In the genomic region with DNA sequence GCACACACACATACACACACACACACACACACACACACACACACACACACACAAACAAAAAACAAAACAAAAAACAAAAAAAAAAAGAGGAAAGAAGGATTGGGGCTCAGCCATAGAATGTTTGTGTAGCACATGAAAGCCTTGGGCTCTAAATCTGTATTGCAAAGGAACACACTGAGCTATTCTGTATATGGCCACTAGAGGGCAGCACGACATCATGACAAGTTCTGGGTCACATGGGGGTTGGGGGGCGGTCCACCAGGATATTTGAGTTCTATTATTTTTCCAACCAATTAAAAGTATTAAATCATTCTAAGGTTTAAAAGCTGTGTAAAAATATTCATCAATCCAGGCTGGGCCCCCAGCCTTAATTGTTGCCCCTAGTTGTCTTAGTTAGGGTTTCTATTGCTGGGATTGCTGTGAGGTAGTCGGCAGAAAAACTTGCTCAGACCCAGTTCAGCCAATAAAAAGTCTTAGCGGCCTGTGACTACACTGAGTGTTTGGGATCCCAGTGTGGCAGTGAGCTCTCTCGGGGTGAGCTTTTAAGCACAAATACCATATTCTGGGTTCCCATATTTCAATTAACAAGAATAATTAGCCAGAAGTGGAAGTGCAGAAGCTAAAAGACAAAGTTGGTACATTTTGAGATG, we compare ENCODE assay signal across 8 mouse cellular contexts. TPM values are rescaled to one million over a fixed set of nuclear protein-coding genes. Genes with fewer than 3 reads are reported as not detected.
A peak's percentile ranks its signal among the peaks of the same experiment; 100 is the strongest.
DNase-seq lines count a peak whose midpoint lies in the region; ATAC-seq and TF ChIP-seq lines count a peak whose summit lies in the region.

No protein-coding gene starts in this region.

- intact Hi-C loops in left cerebral cortex, adult 2 months (cut with DNase I) = loop anchor here (1.0 to 5.0 kb wide), 3 partner anchors 134 to 394 kb away; no protein-coding TSS in a partner anchor

- H3K4me1 ChIP-seq in small intestine, adult 2 months (ENCODE audit: control insufficient read depth, insufficient read depth, insufficient read length, low read length) = peaks cover 7% of the 10 kb centered on the region; the same call in 1 of the 2 replicates

- ATAC-seq in cerebellum, adult (ENCODE audit: insufficient number of reproducible peaks, low FRiP score, low TSS enrichment) = no peak

- H3K27me3 ChIP-seq in small intestine, adult 2 months (ENCODE audit: control insufficient read depth, insufficient read depth, low read length) = no peaks in the 10 kb centered on the region

- no peaks in the 10 kb centered on the region for H3K36me3 ChIP-seq in small intestine, adult 2 months (ENCODE audit: control insufficient read depth, insufficient read depth, low read length)

- no peak overlapping the region for H3K27ac ChIP-seq in left cerebral cortex, adult 2 months
- H3K27ac ChIP-seq in small intestine, adult 2 months (ENCODE audit: insufficient read depth, low read depth, low read length) = no peak overlapping the region

- H3K4me3 ChIP-seq in left cerebral cortex, adult 2 months = no peak overlapping the region
- H3K4me3 ChIP-seq in small intestine, adult 2 months (ENCODE audit: low read depth, low read length) = no peak overlapping the region

- no peak for TF ChIP-seq POLR2A in small intestine, adult 2 months (IDR thresholded peaks at IDR 0.05; ENCODE audit: low read depth, low read length)

- 15% methylated on average over 5 of the region's 5 CpGs for WGBS in small intestine, adult 2 months

- peak; percentile 9 for DNase-seq in cerebellum, adult 11 months
- peak; percentile 9 for DNase-seq in cerebellum, adult 9-11 months
- peak; percentile 25 to 88 for DNase-seq in frontal cortex, adult 2 months (ENCODE audit: extremely low spot score in 1 of 2, low spot score in 1 of 2)
- peak; percentile 41 for DNase-seq in hindlimb bud, embryonic 11.5 days (ENCODE audit: extremely low spot score, low read depth, low spot score)
- DNase-seq in left cerebral cortex, adult 2 months (ENCODE audit: extremely low spot score in 1 of 2, low spot score in 2 of 2) = peak; percentile 68 to 71
- DNase-seq in mesoderm, embryonic 11.5 days (ENCODE audit: low read depth, low spot score) = peak; percentile 78

- TF ChIP-seq CTCF in left cerebral cortex, adult 2 months (IDR thresholded peaks at IDR 0.05) = peak; percentile 85
- peak; percentile 82; the same call in 1 of the 2 replicates for TF ChIP-seq CTCF in small intestine, adult 2 months (IDR thresholded peaks at IDR 0.05; ENCODE audit: extremely low read depth, insufficient read length, insufficient replicate concordance, low read depth, low read length)

RNA-seq across cellular contexts. Expression of gene Gcnt2, which starts 16.0 kb away (rescaled TPM):
- polyA plus RNA-seq in frontal cortex, adult 2 months (2012; rRNA removed) = 8.0 and 8.9 TPM in 2 replicates
- 10 to 100 TPM; 21.1 to 21.7 TPM for total RNA-seq in left cerebral cortex, adult 2 months (2021)
- polyA plus RNA-seq in small intestine, adult 2 months (2012; rRNA removed) = 2.2 and 3.8 TPM in 2 replicates

Comparison
In these comparisons a context has a peak if more than half of its experiments do, and no peak if none do; other contexts are left out.
1. DNase-seq: peak in every context shown above with its lines; median percentile 78 in mesoderm, embryonic 11.5 days; 70 in left cerebral cortex, adult 2 months; 56 in frontal cortex, adult 2 months; 41 in hindlimb bud, embryonic 11.5 days; 9 in cerebellum, adult 11 months; 9 in cerebellum, adult 9-11 months.